Mouse (Mus musculus) megakaryocyte-erythroid progenitor cell, adult 5-6 weeks (primary cell): ENCODE measurements around the gene Ndufa13. TPM values are rescaled to one million over a fixed set of nuclear protein-coding genes. Genes with fewer than 3 reads are reported as not detected.

ENCODE experiments used
- ATAC-seq: replicated peaks from 2 replicates; pipeline ENCODE4 v1.8.0; 2016; ENCODE audit warnings: mild to moderate bottlenecking, inconsistent platforms; ENCODE audit not compliant: severe bottlenecking, poor library complexity, low FRiP score, low TSS enrichment
- total RNA-seq, 2 experiments: library from RNA; stranded (forward) in 1 of 2; stranded (reverse) in 1 of 2; fragments of 200-1000, 215-1000 nt in 1 of 2; fragments of >200 nt in 1 of 2; fragmentation: Nextera tagmentation in 1 of 2; gene quantifications; 2 replicates each; pipeline ENCODE4 v1.2.3; 2014 to 2017

Ndufa13 gene
- total RNA-seq, 2 experiments from 2014 or later = 91.6 to 122 TPM

DNA sequence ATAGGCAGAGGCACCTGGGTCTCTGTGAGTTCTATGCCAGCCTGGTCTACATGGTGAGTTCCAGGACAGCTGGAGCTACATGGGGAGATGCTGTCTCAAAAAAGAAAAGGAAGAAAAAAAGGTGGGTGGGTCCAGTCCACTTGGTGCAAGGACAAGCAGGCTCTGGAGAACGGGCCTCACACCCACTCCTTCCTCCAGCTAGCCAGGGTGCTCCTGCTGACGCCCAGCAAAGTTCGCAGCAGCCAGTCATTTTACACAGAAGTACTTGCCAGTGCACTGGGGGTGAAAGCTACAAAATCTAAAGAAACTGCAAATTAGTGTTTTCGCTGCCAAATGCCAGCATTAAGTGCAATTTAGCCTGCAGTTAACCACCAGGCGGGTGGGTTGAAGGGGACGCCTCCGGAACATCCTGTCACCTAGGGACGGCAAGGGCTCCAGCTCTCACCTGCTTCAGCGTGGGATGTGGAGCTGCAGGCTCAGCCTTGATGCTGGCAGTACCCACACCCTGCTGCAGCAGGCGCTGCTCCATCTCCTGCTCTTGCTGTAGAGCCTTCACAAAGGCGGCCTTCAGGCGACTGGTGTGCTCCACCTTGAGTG, 10.2 kb upstream of the Ndufa13 start:
- no peak for ATAC-seq

DNA sequence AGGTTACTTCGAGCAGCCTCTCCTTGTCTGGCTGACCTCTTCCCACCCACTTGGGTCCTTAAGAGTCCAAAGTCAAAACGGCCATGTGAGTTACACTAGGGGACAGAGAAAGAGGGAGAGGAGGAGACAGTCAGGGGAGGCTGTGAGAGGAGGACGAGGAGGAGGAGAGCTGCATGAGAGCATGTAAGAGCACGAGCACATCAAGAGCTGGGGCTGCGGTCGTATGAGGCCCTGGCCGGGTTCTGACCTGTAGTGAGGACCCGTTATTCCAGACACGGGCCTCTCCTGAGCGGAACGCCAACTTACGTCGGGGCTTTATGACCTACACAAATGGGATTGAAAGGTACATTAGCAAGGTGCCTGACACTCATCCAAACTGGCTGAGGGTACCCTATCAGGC, 9.6 kb upstream of the Ndufa13 start:
- peak; percentile 5; the same call in 1 of the 2 replicates for ATAC-seq

DNA sequence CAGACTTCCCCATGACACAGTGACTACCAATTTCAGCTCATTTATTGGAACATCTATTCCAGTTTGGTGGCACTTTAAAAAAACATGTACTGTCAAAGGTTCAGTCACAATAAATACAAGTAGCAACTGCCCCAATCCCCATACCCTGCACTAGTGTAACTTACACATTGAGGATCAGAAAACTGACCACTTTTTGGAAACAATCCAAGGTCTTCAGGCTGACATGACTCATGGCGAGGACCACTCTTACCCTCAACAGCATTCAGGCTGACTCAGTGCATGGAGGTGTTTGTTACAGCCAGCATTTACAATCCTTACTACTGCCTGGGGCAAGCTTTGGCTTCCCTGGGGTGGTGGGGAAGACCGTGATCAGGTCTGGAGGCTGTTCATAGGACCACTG, 4.7 kb upstream of the Ndufa13 start:
- no peak for ATAC-seq

DNA sequence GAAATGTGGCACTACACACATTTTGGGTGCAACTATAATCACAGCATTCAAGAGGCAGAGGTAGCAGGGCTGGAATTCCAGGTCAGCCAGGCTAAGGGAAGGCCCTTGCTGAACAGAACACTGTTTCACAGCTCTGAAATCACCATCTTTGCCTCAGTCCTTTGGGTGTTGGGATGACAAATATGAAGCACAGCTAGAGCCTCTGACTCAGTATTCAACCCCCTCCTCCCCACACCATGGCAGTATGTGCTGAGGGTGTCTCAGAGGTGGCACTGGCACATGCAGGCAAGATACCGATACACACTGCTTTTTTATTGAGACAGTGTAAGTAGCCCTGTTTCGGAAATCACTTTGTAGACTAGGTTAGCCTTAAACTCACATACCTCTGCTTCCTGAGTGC, 3.9 kb upstream of the Ndufa13 start:
- ATAC-seq = no peak

DNA sequence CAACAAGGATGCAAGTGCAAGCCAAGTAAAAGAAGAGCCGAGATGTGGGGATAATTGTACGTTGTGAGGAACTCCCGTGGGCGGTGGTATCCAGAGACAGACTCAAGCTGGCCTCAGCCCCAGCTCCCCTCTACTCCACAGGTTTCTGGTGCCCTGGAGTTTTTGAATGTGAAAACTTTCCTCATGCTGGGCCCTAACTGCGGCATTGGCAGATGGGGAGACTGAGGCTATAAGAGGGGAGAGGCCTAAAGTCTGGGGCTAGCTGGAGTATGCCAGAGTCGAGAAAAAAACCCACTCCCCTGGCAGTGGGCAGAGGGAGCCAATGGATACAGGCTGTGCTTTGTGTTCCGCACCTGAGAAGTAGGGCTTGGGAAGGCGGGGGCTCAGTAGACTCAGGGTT, 1.7 kb upstream of the Ndufa13 start:
- no peak for ATAC-seq

DNA sequence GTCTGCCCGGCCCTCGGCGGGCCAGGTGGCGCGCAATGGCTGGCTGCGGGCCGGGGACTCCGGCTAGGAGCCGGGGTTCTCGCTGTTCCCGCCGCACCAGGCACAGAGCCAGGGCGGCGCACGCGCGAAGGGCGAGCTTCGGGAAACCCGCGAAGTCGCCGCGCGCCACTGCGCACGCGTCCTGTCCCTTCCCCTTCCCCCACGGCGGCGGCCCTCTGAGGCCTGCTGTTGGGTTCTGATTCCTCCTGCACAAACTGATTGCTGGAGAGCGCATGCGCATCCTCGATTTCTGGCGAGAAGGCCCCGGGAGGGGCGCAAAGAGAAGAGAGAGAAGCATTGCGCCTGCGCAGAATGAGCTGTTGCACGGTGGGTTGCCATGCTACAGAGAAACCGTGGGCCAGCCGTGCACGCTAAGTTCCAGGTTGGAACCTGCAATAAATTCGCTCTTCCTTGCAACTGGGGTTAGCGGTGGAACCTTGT, 745 bp upstream of the Ndufa13 start:
- ATAC-seq = peak; percentile 62

DNA sequence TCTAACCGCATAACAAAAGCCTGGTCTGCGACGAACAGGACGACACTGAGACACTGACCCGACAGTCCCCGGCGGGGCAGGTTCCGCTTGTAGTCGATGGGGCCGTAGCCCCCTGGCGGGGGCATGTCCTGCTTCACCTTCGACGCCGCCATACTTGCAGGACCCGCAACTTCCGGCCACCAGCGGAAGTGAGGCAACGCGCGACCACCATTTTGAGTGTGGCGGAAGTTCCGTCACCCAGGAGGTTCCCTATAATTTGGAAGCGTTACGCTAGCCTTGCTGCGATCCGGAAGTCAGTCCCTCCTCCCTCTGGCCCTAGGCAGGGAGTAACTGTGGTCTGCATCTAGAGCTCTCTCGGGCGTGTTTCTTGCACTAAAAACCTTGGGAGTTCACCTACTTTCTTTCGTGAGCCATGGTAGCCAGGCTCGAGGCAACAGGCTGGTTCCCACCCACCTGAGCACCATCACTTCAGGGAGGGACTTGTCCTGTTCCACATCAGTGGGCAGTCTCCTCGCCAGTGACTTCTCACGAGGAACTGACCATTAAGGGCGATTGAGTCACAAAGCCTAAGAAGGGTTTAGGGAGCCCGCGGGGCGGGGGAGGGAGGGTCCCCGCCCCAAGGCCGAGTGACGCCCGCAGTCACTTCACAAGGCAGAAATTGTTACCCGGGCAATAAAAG, 735 bp downstream of the Ndufa13 start:
- ATAC-seq = peak; percentile 66

DNA sequence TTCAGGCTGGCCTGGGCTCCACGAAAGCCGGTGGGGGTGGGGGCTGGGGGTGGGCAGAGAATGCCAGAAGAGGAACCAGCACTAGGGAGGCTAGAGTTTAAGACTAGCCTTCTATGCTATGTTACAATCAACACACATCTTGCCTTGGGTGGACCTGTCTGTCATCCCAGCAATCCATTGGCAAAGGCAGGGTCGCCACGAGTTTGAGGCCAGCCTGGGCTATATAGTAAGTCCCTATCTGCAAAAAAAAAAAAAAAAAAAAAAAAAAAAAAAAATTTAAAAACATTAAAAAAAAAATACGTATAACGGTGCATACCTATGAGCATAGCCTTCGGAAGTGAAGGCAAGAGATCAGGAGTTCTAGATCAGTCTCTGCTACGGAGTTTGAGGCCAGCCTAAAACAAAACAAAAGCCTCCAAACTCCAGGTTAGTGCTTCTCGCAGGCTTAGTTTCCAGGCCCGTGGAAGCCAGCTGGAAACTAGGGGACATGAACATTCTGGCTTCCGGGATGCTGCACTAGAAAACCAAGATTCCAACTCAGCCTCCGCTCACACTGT, 1.4 kb downstream of the Ndufa13 start:
- ATAC-seq = no peak; the same call in 1 of the 2 replicates

DNA sequence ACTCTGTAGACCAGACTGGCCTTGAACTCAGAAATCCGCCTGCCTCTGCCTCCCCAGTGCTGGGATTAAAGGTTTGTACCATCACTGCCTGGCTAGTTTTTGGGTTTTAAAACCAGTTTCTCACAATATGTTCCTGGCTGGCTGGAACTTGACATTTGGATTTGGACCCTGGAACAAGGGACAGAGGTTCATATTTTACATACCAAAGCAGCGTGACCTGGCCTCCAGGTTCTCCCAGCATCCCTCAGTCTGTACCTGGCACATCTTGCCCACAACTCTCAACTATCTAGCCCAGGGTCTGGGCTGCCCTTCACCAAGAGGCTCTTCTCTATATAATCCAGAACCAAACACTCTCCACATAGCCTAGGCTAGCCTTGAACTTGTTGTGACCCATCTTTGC, 2.5 kb downstream of the Ndufa13 start:
- no peak for ATAC-seq

DNA sequence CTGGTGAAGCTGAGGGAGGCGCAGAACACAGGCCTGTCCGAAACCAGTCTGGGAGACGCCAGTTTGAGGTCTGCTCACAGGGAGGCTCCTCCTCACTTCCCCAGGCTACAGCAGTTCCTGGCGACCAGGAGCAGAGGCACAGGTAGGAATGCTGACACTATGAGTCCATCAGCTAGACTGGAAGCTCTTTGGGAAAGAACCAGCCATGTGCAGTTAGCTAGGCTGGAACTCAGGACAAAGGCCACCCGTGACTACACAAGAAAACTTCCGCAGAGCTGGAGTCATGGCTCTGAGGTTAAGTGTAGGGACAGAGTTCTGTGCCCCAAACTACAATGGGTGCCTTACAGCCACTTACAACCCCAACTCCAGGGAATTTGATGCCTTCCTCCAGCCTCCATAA, 4.5 kb downstream of the Ndufa13 start:
- no peak for ATAC-seq

DNA sequence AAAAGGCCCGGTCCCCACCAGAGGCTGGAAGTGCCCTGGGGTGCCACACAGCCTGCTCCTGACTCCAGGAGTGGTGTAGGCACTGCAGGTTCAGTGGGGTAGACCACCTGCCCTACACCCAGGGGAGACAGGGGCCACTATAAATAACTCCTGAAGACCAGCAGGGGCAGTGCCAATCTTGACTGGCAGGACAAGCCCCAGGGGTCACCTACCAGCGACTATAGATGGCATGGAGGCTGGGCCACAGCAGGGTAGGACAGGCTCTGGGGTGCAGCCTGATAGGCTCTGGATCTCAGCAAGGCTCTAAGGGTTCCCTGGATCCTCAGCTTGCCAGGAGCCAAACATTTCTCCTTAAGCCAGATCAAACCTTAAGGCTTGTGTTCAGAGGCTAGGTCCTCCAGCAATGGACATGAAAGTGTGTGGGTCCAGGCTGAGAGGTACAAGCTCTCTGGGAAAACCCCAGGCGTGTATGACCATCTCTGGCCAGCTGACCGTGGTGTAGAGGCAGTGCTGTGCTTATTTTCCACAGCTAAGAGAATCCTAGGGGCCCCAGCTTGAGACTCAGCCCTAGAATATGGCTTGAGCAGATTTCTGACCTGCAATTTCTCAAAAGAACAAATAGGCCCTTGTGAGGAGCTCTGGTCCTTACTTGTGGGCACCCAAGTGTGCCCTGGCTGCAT, 6.4 kb downstream of the Ndufa13 start:
- ATAC-seq = no peak

DNA sequence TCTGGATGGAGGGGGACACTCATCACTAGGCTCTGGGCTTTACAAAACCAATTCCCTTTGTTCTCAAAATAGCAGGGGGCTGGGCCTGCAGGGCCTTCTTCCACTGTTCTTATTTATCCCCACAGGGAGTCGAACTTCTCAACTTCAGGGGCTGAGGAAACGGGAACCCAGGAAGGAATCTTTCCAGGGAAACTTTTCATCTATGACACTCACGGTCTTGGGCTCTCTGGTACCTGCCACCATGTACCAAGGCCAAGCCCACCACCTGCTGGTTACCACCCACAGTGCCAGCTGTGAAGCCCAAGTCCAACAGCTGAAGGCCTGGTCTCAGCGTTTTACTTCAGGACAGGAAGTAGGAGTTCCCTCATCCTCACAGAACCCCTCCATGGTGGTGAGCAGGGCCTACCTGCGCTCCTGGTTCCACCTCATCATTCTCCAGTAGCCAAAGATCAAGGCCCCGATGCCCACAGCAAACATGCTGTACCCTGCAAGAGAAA, 7.5 kb downstream of the Ndufa13 start:
- ATAC-seq = no peak

DNA sequence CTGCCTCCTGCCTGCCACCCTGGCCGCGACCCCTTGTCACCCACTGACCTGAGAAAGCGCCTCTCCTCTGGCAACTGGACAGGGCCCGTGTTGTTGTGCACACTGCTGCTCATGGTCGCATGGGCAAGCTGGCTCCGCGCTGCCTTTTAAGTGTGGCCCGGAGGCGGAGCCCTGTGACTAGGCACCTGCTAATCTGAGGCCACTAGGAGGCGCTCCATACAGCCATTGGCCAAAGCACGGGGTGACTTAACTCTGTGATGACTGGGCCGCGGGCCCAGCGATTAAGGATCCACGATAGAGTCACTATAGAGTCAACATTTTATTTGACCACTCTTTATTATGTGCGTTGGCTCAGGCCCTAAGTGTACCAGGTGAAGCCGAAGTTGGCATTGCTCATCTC, 8.5 kb downstream of the Ndufa13 start:
- ATAC-seq = peak; percentile 46; the same call in 1 of the 2 replicates

DNA sequence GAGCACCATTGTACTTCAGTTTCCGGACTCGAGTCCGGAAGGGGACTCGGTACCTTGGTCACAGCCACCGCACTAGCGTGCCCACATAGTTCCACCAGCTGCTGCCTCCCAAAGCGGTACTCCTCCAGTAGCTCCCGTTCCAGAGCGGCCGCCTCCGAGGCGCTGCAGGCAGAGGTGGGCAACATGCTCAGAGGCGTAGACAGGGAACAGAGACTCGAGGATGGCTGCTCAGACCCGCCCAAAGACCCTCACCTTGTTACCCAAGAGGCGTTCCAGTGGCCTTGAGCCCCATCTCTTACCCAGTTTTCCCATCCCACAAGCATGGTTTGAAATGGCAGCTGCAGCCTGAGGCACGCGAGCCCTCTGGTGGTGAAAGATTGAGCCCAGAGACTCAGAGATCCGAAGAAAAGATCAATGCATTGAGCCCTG, 11.5 kb downstream of the Ndufa13 start:
- peak; percentile 35; the same call in 1 of the 2 replicates for ATAC-seq

DNA sequence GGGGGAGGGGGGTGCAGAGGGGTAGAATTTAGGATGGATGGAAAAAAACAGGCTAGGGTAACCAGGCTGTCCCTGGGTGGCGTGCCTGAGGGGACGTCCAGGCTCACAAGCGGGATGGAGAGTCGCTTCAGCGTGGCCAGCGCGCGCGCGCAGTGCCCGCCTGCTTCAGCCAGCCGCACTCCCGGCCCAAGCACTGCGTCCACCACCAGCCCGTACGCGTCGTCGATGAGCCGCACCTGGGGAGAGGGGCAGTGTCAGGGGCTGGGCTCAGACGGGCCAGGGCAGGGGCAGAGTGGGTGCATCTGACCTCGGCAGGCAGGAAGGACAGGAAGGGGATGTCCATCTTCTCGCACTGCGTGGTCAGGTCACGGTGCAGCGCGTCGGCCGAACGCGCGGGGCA, 13.5 kb downstream of the Ndufa13 start:
- no peak for ATAC-seq

DNA sequence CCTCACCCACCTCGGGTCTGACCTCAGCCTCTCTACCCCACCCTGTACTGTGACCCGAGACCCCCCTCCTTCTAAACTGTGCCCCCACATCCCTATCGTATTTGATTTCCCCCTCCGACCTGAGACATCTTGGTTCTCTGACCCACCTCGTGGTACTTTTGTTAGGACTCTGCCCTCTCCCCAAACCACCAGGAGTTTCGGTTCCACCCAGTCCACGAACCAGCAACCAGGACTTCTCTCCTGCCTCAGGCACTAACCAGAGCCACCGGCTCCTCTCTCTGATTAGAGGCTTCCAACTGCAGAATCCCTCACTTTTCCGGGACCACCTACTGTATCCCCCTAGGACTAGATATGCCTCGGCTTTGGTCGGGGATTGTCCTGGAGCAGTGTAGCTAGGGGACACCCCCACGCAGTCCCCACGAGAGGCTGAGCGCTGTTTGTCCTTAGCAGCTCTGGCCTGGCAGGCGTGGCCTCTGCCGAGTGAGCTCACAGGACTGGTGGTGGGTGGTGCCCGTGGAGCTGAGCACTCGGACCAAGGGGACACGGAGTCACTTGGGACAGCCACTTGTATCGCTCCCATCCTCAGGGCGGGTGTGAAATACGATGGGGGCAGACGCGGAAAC, 14.0 kb downstream of the Ndufa13 start:
- no peak for ATAC-seq

DNA sequence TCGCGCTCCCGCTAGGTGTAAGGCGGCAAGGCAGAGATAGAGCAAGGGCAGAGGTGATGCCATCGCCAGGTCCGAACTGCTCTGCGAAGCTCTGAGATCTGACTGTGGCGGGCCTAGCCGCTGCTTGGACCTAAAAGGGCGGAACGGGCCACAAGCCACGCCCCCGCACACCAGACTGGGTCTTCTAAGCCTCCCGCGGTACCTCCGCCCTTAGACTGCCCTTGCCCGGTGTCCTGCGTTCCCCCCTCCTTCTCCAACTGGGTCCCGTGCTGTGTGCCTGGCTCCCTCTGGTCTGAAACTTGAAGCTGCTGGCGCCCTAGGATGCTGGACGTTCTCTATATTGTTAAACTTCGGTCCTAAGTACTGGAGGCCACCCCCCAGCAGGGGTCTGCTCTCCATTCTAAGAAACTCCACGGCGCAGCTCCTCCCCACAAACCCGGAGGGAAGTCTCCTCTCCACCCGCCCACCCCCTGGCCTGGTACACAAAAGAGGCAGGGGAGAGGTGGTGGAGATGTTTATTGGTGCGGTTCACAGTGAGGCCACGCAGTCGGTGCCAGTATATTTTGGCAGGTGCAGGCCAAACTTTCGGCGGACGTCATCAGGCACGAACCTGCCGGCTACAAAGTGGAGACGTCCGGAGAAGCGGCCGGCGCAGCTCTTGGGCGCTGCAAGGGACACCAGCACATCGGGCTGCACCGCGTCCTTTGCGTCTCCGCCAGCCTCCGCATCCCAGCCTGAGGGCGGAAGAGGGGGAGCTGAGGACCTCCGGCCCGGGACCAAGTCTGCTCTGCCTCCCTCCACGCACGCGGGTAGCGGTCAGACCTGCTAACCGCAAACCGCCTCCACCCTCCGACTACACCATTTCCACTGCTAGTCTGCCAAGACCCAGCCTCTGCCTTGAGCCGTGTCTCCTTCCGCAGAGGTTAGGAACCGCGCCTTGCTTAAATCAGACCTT, 14.8 kb downstream of the Ndufa13 start, which contains the start of gene Cilp2:
Gene Cilp2, minus strand, starts transcription at position 399 of the 955 bp plus-strand sequence.
- ATAC-seq = no peak

DNA sequence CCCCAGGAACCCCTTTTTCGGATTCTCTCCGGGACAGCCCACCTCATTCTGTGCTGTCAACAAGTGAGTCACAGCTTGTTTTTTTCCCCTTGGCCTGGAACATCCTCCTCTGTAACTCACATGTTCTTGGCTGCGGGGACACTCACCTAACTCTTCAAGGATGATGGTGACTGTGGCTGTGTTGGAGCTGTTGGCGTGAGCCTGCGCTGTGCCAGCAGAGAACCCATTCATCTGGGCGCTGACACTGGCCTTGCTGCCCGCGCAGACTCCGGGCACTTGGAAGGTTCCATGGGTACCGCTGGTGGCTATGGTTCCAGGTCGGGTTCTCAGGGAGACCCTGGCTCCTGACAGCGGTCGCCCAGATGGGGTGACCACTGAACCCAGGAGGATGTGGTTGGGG, 18.2 kb downstream of the Ndufa13 start:
- ATAC-seq = no peak
